Mouse (Mus musculus): Measurements from ENCODE around the gene Cyba. TPM values are rescaled to one million over a fixed set of nuclear protein-coding genes. Genes with fewer than 3 reads are reported as not detected.

Cyba gene
- total RNA-seq (2021): 1 to 10 TPM; 6.7 to 7.7 TPM
- long read RNA-seq, experiment 1, transcript Cyba-201 (6 exons, 744 nt): major isoform, 6 of 9 reads
- long read RNA-seq, experiment 1, partial matches to known transcripts: 3 of 9 reads
- long read RNA-seq, experiment 1, other reads (novel, unspliced or antisense): 0 of 9 reads
- long read RNA-seq, experiment 2, transcript Cyba-201 (6 exons, 744 nt): major isoform, 13 of 14 reads
- long read RNA-seq, experiment 2, partial matches to known transcripts: 1 of 14 reads
- long read RNA-seq, experiment 2, other reads (novel, unspliced or antisense): 0 of 14 reads

DNA sequence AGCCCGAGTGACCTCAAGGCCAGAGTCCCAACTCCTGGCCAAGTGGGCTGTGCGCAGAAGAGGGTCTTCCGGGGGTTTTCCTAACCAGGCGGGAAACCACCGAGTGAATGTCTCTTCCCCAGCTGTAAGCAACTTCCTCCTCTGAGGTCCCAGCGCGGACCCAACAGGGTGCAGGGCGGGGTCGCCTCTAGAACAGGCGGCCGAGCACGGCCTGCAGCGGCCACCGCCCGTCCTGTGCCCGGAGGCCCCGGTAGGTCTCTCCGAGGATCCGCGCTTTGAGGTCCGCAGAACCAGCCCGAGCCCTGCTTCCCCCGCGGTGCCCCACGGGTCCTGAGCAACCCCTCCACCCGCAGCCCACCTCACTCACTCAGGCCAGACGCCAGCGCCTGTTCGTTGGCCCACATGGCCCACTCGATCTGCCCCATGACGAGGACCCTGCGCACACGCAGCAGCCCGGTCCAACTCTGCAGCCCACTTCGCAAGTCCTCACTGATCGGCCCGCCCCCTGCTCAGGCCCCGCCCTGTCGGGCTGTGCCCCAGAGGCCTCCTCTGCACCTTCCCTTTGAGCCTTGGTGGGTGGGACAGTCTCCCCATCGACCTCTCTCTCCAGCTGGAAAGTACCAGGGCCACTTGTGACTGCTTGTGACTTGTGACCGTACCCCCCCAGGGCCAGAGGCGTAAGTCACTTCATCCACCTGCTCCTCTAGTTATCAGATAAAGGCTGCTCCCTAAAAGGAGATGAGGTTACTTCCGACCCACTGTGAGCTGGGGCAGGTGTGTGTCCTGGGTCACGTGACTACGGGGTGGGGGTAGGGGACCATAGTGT is at the start of gene Cyba:
Gene Cyba, minus strand, starts transcription at position 488 of the 826 bp plus-strand sequence.
- intact Hi-C loops (cut with DNase I): no loop called here
- peak; percentile 83 for DNase-seq
- peak within 1 kb of the TSS; percentile 85 for H3K4me3 ChIP-seq
- peak within 1 kb of the TSS; percentile 85 for H3K27ac ChIP-seq
- TF ChIP-seq CTCF (IDR thresholded peaks at IDR 0.05): no peak

- H3K4me3 ChIP-seq: no peak overlapping the region
- no peak for TF ChIP-seq CTCF (IDR thresholded peaks at IDR 0.05)
- no peak overlapping the region for H3K27ac ChIP-seq
- intact Hi-C loops (cut with DNase I): no loop called here
- no peak for DNase-seq
Measured at GRCm38 (mm10) chr8:122482448-122482847, 49.7 kb upstream of the Cyba start.

DNA sequence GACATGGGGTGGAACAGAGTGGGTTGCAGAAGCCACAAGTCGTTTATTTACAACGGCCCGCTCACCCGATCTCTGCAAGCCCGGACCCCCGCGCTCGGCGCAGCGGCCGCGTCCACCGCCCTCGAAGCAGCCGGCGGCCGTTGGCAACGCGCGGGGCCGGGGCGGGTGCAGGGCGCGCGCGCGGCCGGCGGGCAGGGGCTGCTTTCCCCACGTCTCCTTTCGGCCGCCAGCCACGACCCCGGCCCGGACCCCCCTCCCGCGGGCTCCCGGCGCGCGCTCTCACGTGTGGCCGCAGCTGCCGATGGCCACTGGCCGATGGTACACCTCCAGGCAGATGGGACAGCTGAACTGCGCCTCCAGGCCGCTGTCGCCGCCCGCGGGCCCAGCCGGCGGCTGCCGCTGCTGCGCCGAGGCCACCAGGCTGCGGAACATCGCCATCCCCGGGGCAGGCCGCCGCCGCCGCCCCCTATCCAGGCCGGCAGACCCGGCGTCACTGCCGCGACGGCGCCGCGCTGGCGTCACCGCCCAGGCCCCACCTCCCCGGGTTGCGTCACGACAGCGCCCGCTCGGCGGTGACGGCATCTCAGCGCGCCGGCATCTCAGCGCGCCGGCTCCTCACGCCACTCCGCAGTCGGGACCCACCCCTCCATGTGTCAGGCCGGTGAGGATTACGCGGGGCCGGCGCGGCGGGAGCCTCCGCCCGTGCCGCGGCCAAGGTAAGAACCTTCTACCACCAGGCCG is 43.0 kb upstream of the Cyba start, which contains the start of the genes Rnf166 and Ctu2:
Gene Rnf166, minus strand, starts transcription at position 485 of the 741 bp plus-strand sequence.
Gene Ctu2, plus strand, starts transcription at position 564 of the 741 bp plus-strand sequence.
- TF ChIP-seq CTCF (IDR thresholded peaks at IDR 0.05): peak; percentile 12; the same call in 1 of the 2 replicates
- intact Hi-C loops (cut with DNase I): loop anchor here (5.0 kb wide), 1 partner anchor 98 kb away; the partner anchor contains the start of gene Zc3h18
- peak; percentile 96 for DNase-seq
- Histone ChIP-seq H3K4me3 (peak within 1 kb of the TSS; percentile 100), H3K27ac (peak within 1 kb of the TSS; percentile 95)

DNA sequence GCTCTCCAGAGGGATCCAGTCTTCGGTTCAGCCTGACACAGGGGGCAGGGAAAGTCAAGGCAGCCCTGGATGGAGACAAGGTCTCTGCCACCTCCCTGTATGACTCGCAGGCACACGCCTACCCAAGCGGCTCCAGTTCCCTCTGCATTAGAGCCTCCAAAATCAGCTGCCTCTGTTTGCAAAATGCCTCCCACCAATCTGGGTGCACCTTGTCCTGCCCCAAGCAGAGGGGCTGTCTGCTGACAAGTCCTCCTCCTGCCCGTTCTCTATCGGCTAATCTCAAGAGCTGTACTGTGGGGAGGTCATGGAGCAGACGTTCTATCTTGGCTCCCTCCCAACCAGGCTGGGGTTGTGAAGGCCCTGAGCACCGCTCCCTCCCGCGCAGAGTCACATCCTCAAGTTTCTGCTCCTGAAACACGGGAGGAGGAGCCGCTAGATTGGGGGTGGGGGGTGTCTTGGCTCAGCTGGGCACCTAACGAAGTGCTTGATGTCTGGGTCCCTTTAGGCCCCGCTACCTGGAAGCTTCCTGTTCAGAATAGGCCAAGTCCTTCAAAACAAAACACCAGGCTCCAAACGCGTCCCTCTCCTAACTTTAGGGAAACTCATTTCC is 42.3 kb upstream of the Cyba start:
- no peak for TF ChIP-seq CTCF (IDR thresholded peaks at IDR 0.05)
- Histone ChIP-seq H3K27ac (peak overlapping the region; percentile 95), H3K4me3 (peak overlapping the region; percentile 100)
- peak; percentile 54 for DNase-seq
- intact Hi-C loops (cut with DNase I): loop anchor here (5.0 kb wide), 1 partner anchor 98 kb away; the partner anchor contains the start of gene Zc3h18

GRCm38 (mm10) chr8:122473911-122474421 is 41.2 kb upstream of the Cyba start:
- TF ChIP-seq CTCF (IDR thresholded peaks at IDR 0.05): no peak
- intact Hi-C loops (cut with DNase I): no loop called here
- DNase-seq: no peak
- H3K4me3 ChIP-seq: peak overlapping the region; percentile 100; the same call in 1 of the 2 replicates
- no peak overlapping the region for H3K27ac ChIP-seq

- DNase-seq: no peak
- no peak for TF ChIP-seq CTCF (IDR thresholded peaks at IDR 0.05)
- intact Hi-C loops (cut with DNase I): no loop called here
- no peak overlapping the region for H3K4me3 ChIP-seq
- H3K27ac ChIP-seq: no peak overlapping the region
Measured at GRCm38 (mm10) chr8:122470691-122471090, 38.0 kb upstream of the Cyba start.

DNA sequence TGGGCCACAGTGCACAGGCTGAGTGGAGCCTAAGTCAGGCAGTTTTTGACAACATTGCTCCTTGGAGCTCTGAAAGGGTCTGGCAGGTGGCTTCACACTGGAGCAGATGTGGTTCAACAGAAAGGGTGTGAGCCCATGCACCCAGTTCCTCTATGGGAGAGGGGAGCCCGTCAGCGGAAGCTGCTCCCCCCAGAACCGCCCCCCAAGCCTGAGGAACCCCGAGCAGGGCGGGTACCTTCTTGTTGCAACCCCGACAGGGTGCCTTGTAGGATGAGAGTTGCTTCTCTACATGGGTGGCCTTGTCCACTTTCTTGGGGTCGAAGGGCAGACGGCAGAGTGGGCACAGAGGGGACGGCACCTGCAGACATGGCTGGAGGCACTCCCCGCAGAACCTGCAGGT is 37.2 kb upstream of the Cyba start:
- Histone ChIP-seq H3K27ac (no peak overlapping the region), H3K4me3 (no peak overlapping the region)
- intact Hi-C loops (cut with DNase I): no loop called here
- no peak for TF ChIP-seq CTCF (IDR thresholded peaks at IDR 0.05)
- DNase-seq: no peak

DNA sequence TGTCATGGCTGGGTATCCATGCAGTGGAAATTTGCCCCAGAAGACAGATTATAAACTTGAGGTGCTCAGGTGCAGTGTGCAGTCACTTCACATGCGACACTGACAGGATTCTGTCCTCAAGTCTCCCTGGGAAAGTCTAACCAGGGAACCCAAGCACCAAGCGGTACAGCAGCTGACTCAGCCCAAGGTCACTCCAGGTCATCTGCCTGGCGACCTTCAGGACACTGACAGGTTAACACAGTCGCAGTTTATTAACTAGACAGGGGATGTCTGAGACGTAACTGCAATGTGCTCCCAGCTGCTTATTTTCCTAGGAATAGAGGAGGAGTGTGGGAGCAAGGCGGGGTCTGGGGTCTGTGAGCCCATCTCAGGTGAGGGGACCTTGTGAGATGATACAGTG is 36.7 kb upstream of the Cyba start:
- intact Hi-C loops (cut with DNase I): no loop called here
- TF ChIP-seq CTCF (IDR thresholded peaks at IDR 0.05): no peak
- Histone ChIP-seq H3K4me3 (no peak overlapping the region), H3K27ac (no peak overlapping the region)
- DNase-seq: no peak

- H3K4me3 ChIP-seq: no peak overlapping the region
- intact Hi-C loops (cut with DNase I): no loop called here
- no peak for TF ChIP-seq CTCF (IDR thresholded peaks at IDR 0.05)
Measured at GRCm38 (mm10) chr8:122467816-122468215, 35.1 kb upstream of the Cyba start.

GRCm38 (mm10) chr8:122464985-122465384 is 32.3 kb upstream of the Cyba start:
- intact Hi-C loops (cut with DNase I): no loop called here
- Histone ChIP-seq H3K27ac (no peak overlapping the region), H3K4me3 (no peak overlapping the region)
- no peak for DNase-seq
- no peak for TF ChIP-seq CTCF (IDR thresholded peaks at IDR 0.05)

More at GRCm38 (mm10) chr8:122467816-122468215, 35.1 kb upstream of the Cyba start:
- H3K27ac ChIP-seq: no peak overlapping the region
- DNase-seq: no peak

DNA sequence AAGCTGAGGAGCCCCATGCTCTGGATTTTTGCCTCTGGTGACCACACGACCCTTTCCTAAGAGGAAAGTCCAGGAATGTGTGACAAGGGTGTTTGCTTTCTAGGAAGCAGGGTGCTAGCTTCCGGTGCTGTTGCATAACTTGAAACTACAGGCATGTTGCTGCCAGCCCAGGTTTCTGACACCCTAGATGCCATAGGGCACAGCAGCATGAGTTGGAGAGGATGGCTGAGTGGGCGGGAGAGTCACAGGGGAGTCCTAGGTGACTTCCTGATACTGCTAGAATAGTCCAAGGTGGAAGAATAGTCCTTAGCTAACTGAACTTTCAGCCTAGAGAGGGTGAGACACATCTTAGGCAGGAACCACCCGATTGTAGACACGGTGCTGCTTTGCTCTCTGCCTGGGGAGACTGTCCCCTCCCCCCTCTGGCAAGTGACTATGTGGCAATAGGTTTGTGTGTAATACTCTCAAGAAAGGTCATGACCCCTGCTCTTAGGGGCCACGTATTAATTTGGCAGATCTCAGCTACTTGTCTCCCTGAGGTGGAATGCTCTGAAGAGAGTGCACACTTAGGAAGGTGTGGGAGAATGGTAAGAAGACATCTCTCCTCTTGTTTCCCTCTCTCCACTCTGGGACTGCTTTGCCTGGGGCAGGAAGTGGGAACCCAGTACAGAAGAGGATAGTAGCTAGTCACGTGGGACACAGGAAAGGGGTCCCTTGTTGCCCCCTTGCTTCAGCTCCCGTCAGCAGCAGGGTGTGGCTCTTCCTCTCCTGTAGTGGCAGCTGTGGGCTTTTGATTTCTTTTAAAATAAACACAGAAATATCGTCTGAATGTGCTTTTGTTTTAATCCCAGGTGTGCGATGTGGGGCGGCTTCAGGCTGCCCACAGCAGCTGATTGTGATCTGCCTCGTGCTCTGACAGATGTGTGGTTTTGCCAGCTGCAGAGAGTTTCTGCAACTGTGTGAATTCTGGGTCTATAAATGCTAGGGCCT is 31.2 kb upstream of the Cyba start:
- Histone ChIP-seq H3K27ac (no peak overlapping the region), H3K4me3 (no peak overlapping the region)
- intact Hi-C loops (cut with DNase I): no loop called here
- no peak for DNase-seq
- no peak for TF ChIP-seq CTCF (IDR thresholded peaks at IDR 0.05)
